Mouse (Mus musculus) activated CD4-positive, CD25-positive, alpha-beta regulatory T cell, adult 9 weeks (primary cell): ENCODE results near the gene Lilra6. TPM values are rescaled to one million over a fixed set of nuclear protein-coding genes. Genes with fewer than 3 reads are reported as not detected.

Experiments used
- polyA plus RNA-seq: library from polyadenylated mRNA; unstranded; fragments of 100-300 nt; shearing (Covaris generic); gene quantifications from one replicate; pipeline ENCODE4 v1.2.1, GENCODE M21; 2017

Gene Lilra6
- not detected for polyA plus RNA-seq

GRCm38 (mm10) chr7:3915387-3915786, at the start of gene Lilra6:
Gene Lilra6 (minus strand): TSS chr7:3915503.

DNA sequence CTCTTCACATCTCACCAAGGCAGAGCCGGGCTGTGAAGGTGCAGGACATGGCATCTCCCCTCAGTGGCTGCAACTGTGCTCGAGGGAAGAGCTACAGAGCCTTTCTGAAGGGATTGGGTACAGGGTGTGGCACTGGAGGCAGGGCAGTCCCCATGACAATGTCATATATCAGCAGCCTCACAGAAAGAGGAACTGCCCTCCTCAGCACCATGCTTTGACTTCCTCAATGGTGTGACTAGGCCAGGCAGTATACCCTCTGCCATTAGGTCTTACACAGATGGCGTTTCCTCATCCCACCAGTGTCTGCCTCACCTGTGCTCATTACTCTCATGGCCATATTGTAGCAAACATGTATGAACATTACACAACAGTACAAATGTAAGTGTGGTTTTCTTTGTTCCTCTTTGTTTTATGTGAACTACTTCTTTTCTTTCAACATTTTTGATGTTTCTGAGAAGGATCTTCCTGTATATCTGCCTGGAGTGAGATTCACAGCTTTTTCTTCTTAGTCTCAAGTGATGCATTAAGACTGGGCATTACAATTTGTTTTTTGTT, 17.2 kb downstream of the Lilra6 start, which contains the start of gene Gm14548:
Gm14548 (minus strand) TSS at position 85 of the 555 bp plus-strand sequence.

Other genes starting within 250 kb of the Lilra6 start
- 25.6 TPM for gene Leng1, start 249.7 kb downstream of the Lilra6 start, polyA plus RNA-seq
- gene Tmc4, start 237.9 kb downstream of the Lilra6 start, polyA plus RNA-seq, result 5.4 TPM
- 13.1 TPM for gene Tsen34, start 222.6 kb downstream of the Lilra6 start, polyA plus RNA-seq
- gene Mboat7, start 222.0 kb downstream of the Lilra6 start, polyA plus RNA-seq, result 66.2 TPM
- gene Rps9, start 211.5 kb downstream of the Lilra6 start, polyA plus RNA-seq, result 2,164 TPM
- gene Pirb, start 195.1 kb downstream of the Lilra6 start, polyA plus RNA-seq, result 1.5 TPM
- gene Gm15448, start 89.8 kb downstream of the Lilra6 start, polyA plus RNA-seq, result not detected
- gene Pira2, start 70.5 kb downstream of the Lilra6 start, polyA plus RNA-seq, result 0.90 TPM
- not detected for gene Gm14548, start 17.4 kb downstream of the Lilra6 start, polyA plus RNA-seq
- 4.6 TPM for gene Lair1, start 147.7 kb upstream of the Lilra6 start, polyA plus RNA-seq
- 0.37 TPM for gene Ttyh1, start 203.9 kb upstream of the Lilra6 start, polyA plus RNA-seq
- 149 TPM for gene Leng8, start 221.5 kb upstream of the Lilra6 start, polyA plus RNA-seq
- 7.4 TPM for gene Leng9, start 234.9 kb upstream of the Lilra6 start, polyA plus RNA-seq
- gene Cdc42ep5, start 249.4 kb upstream of the Lilra6 start, polyA plus RNA-seq, result not detected